Mouse (Mus musculus): ENCODE results near the gene Ghrhr.

GRCm38 (mm10) chr6:55394854-55395253 is 18.8 kb downstream of the Ghrhr start:
- TF ChIP-seq POLR2A (IDR thresholded peaks at IDR 0.05; ENCODE audit: control insufficient read depth, extremely low read depth, insufficient read depth, low read length, poor library complexity) (no peak), CTCF (IDR thresholded peaks at IDR 0.05; ENCODE audit: borderline replicate concordance, control insufficient read depth, extremely low read depth, insufficient read depth, low read length, poor library complexity) (no peak)
